Mouse (Mus musculus) gastrocnemius, postnatal 10 days (tissue): ENCODE results near the gene Ddr2. TPM values are rescaled to one million over a fixed set of nuclear protein-coding genes. Genes with fewer than 3 reads are reported as not detected.
A peak's percentile ranks its signal among the peaks of the same experiment; 100 is the strongest.

Experiments
- DNase-seq: peaks from one replicate; pipeline ENCODE4 v3.0.0; 2021; ENCODE audit warnings: mixed read lengths
- long read RNA-seq, 2 experiments: library from polyadenylated mRNA; stranded (forward); transcript quantifications; one replicate each; pipeline ENCODE4 v2.0.0; 2021
- total RNA-seq, 2 experiments: library from RNA; stranded (reverse); gene quantifications; 2 replicates each; pipeline ENCODE4 v1.2.3; 2021

Gene Ddr2
- 10 to 100 TPM; 43.9 to 49.8 TPM for total RNA-seq
- long read RNA-seq, experiment 1, full-length matches to known transcripts: 1 of 11 reads
- long read RNA-seq, experiment 1, partial matches to known transcripts: 5 of 11 reads
- long read RNA-seq, experiment 1, other reads (novel, unspliced or antisense): 5 of 11 reads
- long read RNA-seq, experiment 2, partial matches to known transcripts: 1 of 7 reads
- long read RNA-seq, experiment 2, other reads (novel, unspliced or antisense): 6 of 7 reads

- DNase-seq: peak; percentile 86
These were observed at the start of gene Ddr2 for GRCm38 (mm10) chr1:170110516-170111332. Gene Ddr2, minus strand, starts transcription at chr1:170110762.

DNA sequence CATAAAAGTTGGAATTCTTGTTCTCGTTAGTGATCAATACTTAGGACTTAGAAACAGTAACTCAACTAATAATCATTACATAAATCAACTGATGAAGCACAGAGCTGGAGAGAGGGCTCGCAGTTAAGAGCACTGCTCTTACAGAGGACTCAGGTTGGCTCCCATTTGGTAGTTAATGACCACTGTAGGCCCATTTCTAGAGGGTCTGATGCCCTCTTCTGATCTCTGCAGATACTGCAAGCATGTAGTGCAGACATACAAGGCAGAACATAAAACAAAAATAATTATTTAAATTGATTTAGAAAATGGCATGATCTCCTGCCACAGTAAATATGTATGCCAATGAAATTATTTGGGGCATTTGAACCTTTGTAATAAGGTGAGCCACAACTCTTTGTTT is 49.1 kb upstream of the Ddr2 start:
- DNase-seq: no peak

DNA sequence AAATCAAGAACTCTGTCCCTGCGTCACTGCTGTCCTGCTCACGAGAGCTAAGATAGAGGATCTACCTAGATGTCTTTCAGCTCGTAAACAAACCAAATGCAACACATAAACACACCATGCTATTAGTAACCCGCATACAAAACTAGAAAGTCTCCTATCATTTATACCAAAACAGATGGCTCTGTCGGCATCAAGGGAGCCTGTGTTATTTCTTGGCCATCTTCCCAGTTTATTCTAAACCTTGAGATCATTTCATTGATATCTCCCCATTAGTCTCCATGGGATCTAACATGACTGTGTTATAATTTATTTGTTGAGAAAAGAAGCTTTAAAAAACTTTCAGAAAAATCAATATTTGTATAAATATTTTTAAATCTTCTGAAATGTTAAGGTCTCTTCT is 45.2 kb upstream of the Ddr2 start:
- DNase-seq: no peak

DNA sequence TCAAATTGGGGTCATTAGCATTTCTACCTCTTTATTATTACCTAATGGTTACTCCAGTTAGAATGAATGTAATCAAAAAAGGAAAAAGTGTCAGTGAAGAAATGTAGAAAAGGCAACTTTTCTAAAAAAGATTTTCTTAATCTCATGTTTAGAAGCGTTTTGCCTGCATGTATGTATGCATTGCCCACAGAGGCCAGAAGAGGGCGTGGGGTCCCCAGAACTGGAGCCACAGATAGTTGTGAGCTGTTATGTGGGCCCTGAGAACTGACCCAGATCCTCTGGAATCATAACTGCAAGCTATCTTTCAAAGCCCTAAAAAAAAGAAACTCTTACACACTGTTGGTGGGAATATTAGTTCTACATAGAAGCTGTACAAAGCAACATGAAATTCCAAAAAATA is 44.7 kb upstream of the Ddr2 start:
- no peak for DNase-seq

- no peak for DNase-seq
These were observed 43.4 kb upstream of the Ddr2 start for GRCm38 (mm10) chr1:170153986-170154385.

GRCm38 (mm10) chr1:170152552-170152951 is 42.0 kb upstream of the Ddr2 start:
- DNase-seq: no peak

DNA sequence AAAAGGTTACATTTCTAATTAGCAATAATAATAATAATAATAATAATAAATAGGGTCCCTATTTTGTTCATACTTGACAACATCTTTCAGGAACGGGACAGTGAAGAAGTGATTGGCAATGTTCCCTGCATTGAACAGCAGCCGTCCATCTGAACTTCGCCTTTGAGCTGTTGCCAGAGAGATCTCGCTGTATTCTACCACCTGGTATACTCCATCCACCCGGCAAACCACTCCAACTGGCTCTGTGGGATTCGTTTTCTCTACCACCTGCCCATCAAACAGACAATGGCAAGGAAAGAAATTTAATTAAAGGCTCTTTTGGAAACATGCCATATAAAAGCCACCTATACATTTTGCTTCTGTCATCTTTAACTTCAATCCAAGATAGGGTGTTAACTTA is 40.3 kb upstream of the Ddr2 start:
- no peak for DNase-seq

GRCm38 (mm10) chr1:170149756-170150155 is 39.2 kb upstream of the Ddr2 start:
- DNase-seq: no peak

GRCm38 (mm10) chr1:170148536-170148935 is 38.0 kb upstream of the Ddr2 start:
- DNase-seq: no peak

GRCm38 (mm10) chr1:170147651-170148448 is 37.3 kb upstream of the Ddr2 start:
- no peak for DNase-seq

DNA sequence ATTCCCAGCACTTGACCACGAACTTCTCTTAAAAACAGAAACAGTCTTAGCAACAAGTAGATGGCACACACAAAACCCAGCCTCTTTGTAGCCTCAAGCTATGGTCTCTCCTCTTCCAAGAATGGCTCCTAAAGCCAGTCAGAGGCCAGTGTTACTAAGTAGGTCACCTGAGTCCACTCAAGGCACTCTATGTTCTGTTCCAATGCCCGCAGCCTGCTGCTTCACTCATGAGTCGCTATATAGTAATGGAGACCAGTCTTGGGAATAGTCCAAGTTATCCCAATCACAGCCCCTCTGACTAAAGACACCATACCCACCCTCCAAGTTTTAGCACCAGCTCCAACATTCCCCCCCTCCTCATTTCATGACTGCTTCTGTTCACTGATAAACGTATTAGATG is 35.0 kb upstream of the Ddr2 start:
- no peak for DNase-seq

GRCm38 (mm10) chr1:170142256-170142871 is 31.8 kb upstream of the Ddr2 start:
- no peak for DNase-seq

GRCm38 (mm10) chr1:170141626-170142025 is 31.1 kb upstream of the Ddr2 start:
- DNase-seq: no peak

GRCm38 (mm10) chr1:170136351-170137009 is 25.9 kb upstream of the Ddr2 start:
- DNase-seq: peak; percentile 53

DNA sequence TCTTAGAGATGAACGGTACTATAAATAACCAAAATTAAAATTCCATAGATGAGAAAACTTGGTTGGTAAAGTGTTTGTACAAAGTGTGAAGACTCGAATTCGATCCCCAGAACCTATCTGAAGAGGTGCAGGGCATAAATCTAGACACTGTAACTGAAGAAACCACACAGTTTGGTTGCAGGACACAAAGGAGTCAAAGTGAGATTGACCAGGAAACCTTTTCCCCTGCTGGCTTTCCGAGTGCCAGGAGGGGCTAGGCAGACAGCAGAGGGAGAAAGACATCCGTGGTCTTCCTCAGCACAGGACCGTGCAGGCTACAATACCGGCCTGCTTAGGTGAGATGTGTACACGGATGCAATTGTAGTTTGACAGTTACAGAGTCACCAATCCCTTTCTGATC is 23.7 kb upstream of the Ddr2 start:
- no peak for DNase-seq

DNA sequence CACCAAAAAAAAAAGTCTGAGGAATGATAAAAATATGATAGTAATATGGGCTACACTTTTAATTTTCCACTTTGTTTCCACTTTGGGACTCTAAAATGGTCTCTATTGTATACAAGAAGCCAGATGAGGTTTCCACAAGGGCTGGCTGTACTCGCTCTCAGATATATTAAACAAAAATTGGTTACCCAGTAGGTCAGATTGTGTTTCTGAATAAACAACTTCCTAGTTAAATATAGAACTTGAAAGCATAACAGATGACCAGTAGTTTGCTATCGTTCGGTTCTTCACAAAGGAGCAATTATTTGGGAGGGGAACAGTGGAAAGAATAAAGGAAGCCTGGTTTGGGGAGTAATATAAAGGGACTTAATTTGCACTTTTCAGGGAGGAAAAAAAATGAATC is 20.4 kb upstream of the Ddr2 start:
- DNase-seq: no peak

DNA sequence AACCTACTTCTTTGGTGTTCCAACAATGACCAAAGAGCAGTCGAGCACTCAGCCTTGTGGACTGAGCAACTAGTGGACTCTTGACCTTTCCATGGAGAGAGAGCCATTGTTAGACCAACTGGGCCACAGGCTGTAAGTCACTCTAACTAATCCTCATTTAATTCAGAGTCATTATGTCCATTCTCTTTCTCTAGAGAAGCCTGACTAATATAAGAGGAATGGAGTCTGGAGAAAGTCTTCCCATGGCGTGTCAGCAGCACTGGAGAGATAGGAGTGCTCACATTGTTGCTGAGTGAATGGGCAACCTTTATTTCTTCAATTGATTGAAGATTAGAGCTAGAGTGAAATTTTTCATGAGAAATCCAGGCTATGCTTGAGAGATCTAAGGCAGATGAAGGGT is 14.1 kb upstream of the Ddr2 start:
- no peak for DNase-seq

- DNase-seq: no peak
These were observed 3.1 kb upstream of the Ddr2 start for GRCm38 (mm10) chr1:170113616-170114015.

DNA sequence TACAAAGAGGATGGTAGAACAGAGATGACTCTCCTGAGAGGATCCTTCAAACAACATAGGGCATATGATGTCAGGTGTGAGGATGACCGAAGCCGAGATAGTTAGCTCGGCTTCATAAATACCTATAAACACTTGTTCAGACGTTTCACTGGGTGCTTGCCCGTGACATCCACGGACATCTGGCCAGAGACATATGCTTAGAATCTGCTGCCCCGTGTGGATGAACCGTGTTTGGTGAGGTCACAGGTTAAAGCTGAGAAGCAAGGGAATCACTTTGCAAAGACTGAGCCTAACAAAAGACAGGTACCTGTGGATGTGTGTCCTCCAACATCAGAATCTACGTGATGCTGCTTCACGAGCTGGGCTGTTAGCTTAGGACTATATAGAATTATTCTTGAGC is 1.7 kb upstream of the Ddr2 start:
- DNase-seq: no peak

- peak; percentile 14 for DNase-seq
These were observed 1.2 kb upstream of the Ddr2 start for GRCm38 (mm10) chr1:170111651-170112226.

DNA sequence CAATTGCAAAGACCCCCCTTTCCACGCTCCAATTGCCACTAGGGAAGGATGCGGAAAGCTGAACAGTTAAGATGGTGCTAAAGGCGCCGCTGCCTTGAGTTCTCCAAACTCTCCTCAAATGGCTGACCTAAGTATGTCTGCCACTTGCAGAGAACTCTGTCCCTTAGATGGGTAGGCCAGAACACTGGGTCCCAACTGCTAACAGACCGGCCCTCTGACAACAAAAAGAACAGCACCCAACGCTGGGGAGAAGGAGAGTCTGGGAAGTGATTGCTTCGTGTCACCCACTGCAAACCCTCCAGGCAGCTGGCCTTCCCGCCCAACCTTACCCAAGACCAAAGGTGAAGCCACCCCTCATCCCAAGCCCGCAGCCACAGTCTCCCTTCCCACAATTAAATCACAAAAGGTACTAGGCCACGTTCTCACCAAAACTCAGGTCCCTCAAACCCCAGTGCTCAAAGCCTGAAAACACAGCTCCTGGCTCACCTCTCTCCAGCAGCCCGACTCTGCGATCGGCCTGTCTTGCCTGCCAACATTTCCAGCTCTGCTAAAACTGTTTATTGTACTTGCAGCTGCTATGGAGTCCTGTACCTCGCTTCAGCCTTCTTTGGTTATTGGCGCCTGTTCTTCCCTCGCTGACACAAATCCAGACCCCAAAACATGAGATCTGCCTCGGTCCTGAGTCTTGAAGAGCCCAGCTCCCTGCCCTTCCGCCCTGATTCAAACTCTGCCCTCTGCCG is 616 bp downstream of the Ddr2 start:
- DNase-seq: peak; percentile 23
